Mouse (Mus musculus) lung, postnatal 0 days (tissue): ENCODE measurements around the gene Hmgn2. TPM values are rescaled to one million over a fixed set of nuclear protein-coding genes. Genes with fewer than 3 reads are reported as not detected.

Source experiments
- ATAC-seq: fragments of 200-750 bp; cut with Nextera tagmentation; 2 replicates; pipeline ENCODE4 v1.8.0; 2017; ENCODE audit warnings: moderate library complexity
- DNase-seq: peaks from one replicate; pipeline ENCODE4 v3.0.0-alpha.2; 2016; ENCODE audit warnings: low spot score
- H3K27ac ChIP-seq: fragments of 300-500 bp; sonication (generic); 2 replicates; pipeline ENCODE4 v1.5.1; 2014; ENCODE audit warnings: antibody characterized with exemption, mild to moderate bottlenecking, low read length, mixed read lengths
- H3K27me3 ChIP-seq: fragments of 300-500 bp; sonication (generic); replicated peaks from 2 replicates; pipeline ENCODE4 v1.6.1; 2014; ENCODE audit warnings: low read length, mixed read lengths; ENCODE audit not compliant: insufficient read depth
- H3K36me3 ChIP-seq: fragments of 300-500 bp; sonication (generic); 2 replicates; pipeline ENCODE4 v1.6.1; 2014; ENCODE audit warnings: low read length, mixed read lengths; ENCODE audit not compliant: insufficient read depth
- H3K4me1 ChIP-seq: fragments of 300-500 bp; sonication (generic); 2 replicates; pipeline ENCODE4 v1.6.1; 2014; ENCODE audit warnings: antibody characterized with exemption, low read depth, low read length, mixed read lengths; ENCODE audit not compliant: insufficient read depth
- H3K4me2 ChIP-seq: fragments of 300-500 bp; sonication (generic); replicated peaks from 2 replicates; pipeline ENCODE4 v1.6.1; 2014; ENCODE audit warnings: low read depth, mild to moderate bottlenecking, low read length, moderate library complexity, mixed read lengths
- H3K4me3 ChIP-seq: fragments of 300-500 bp; sonication (generic); 2 replicates; pipeline ENCODE4 v1.5.1; 2014; ENCODE audit warnings: low read depth, low read length
- H3K9ac ChIP-seq: fragments of 300-500 bp; sonication (generic); replicated peaks from 2 replicates; pipeline ENCODE4 v1.6.1; 2014; ENCODE audit warnings: low read depth, mild to moderate bottlenecking
- H3K9me3 ChIP-seq: fragments of 300-500 bp; sonication (generic); 2 replicates; pipeline ENCODE4 v1.6.1; 2016; ENCODE audit warnings: low read length, mixed read lengths
- CTCF ChIP-seq: IDR thresholded peaks from 2 replicates; pipeline ENCODE4 v1.5.1; 2016; ENCODE audit warnings: antibody characterized with exemption, mild to moderate bottlenecking
- EP300 ChIP-seq: IDR thresholded peaks from 2 replicates; pipeline ENCODE4 v1.6.1; 2016; ENCODE audit warnings: antibody characterized with exemption, mild to moderate bottlenecking, control low read depth
- WGBS: fragments of 180-500 bp; shearing (Covaris S2); extraction: QIAGEN DNeasy Blood & Tissue Kit; methylation state at CpG from one replicate; pipeline ENCODE4 v1.1.7; 2014; 5-methylcytosine and 5-hydroxymethylcytosine counted together
- polyA plus RNA-seq: library from polyadenylated mRNA; unstranded; fragments of >200 nt; fragmentation: Nextera tagmentation; extraction: Ambion mirVana; gene quantifications from 2 replicates; pipeline ENCODE4 v1.2.1, GENCODE M21; 2015

Gene Hmgn2
- polyA plus RNA-seq, 1 experiment from 2014 or later: 456 TPM

- peaks cover 7% of the 10 kb centered on the region; the same call in 1 of the 2 replicates for H3K27me3 ChIP-seq
- H3K9ac ChIP-seq: no peak overlapping the region
- DNase-seq (no peak), ATAC-seq (no peak)
- no peaks in the 10 kb centered on the region for H3K4me1 ChIP-seq
- no peaks in the 10 kb centered on the region for H3K36me3 ChIP-seq
- 9% methylated on average over 16 of the region's 16 CpGs for WGBS
- H3K9me3 ChIP-seq: no peaks in the 10 kb centered on the region
- H3K4me3 ChIP-seq: no peak overlapping the region
- H3K4me2 ChIP-seq: no peak overlapping the region
- TF ChIP-seq EP300: no peak
- no peak for TF ChIP-seq CTCF
- no peak overlapping the region for H3K27ac ChIP-seq
Observed at GRCm38 (mm10) chr4:134011450-134012414, 43.3 kb upstream of the Hmgn2 start.

- DNase-seq (no peak), ATAC-seq (no peak)
- Histone ChIP-seq H3K4me2 (no peak overlapping the region), H3K9ac (no peak overlapping the region), H3K4me1 (no peaks in the 10 kb centered on the region), H3K9me3 (no peaks in the 10 kb centered on the region), H3K27me3 (no peaks in the 10 kb centered on the region), H3K4me3 (no peak overlapping the region), H3K36me3 (no peaks in the 10 kb centered on the region), H3K27ac (no peak overlapping the region)
- TF ChIP-seq CTCF (no peak), EP300 (no peak)
- 51% methylated on average over 6 of the region's 6 CpGs for WGBS
Observed at GRCm38 (mm10) chr4:134009709-134010108, 41.3 kb upstream of the Hmgn2 start.

- Histone ChIP-seq H3K27me3 (no peaks in the 10 kb centered on the region), H3K36me3 (no peaks in the 10 kb centered on the region), H3K9ac (no peak overlapping the region), H3K27ac (no peak overlapping the region), H3K9me3 (no peaks in the 10 kb centered on the region), H3K4me2 (no peak overlapping the region), H3K4me1 (no peaks in the 10 kb centered on the region), H3K4me3 (no peak overlapping the region)
- DNase-seq (no peak), ATAC-seq (no peak)
- 65% methylated on average over 3 of the region's 3 CpGs for WGBS
- TF ChIP-seq EP300 (no peak), CTCF (no peak)
Observed at GRCm38 (mm10) chr4:134006845-134007244, 38.4 kb upstream of the Hmgn2 start.

- no peak for DNase-seq
- Histone ChIP-seq H3K9me3 (no peaks in the 10 kb centered on the region), H3K4me3 (no peak overlapping the region), H3K4me2 (no peak overlapping the region), H3K9ac (no peak overlapping the region), H3K27ac (no peak overlapping the region), H3K4me1 (no peaks in the 10 kb centered on the region), H3K36me3 (no peaks in the 10 kb centered on the region), H3K27me3 (no peaks in the 10 kb centered on the region)
- 78% methylated on average over 12 of the region's 12 CpGs for WGBS
- TF ChIP-seq CTCF: no peak
- no peak for TF ChIP-seq EP300
- no peak for ATAC-seq
Observed at GRCm38 (mm10) chr4:134005581-134006358, 37.3 kb upstream of the Hmgn2 start.

- ATAC-seq (no peak), DNase-seq (no peak)
- H3K36me3 ChIP-seq: no peaks in the 10 kb centered on the region
- H3K4me1 ChIP-seq: no peaks in the 10 kb centered on the region
- H3K27me3 ChIP-seq: no peaks in the 10 kb centered on the region
- TF ChIP-seq CTCF: no peak
- no peak for TF ChIP-seq EP300
- WGBS: 57% methylated on average over 5 of the region's 5 CpGs
- H3K4me3 ChIP-seq: no peak overlapping the region
- H3K27ac ChIP-seq: no peak overlapping the region
- no peak overlapping the region for H3K9ac ChIP-seq
- no peaks in the 10 kb centered on the region for H3K9me3 ChIP-seq
- H3K4me2 ChIP-seq: no peak overlapping the region
Observed at GRCm38 (mm10) chr4:134002903-134003302, 34.5 kb upstream of the Hmgn2 start.

- Histone ChIP-seq H3K4me3 (no peak overlapping the region), H3K27ac (no peak overlapping the region), H3K27me3 (no peaks in the 10 kb centered on the region), H3K4me1 (no peaks in the 10 kb centered on the region), H3K4me2 (no peak overlapping the region), H3K9me3 (no peaks in the 10 kb centered on the region), H3K36me3 (no peaks in the 10 kb centered on the region), H3K9ac (no peak overlapping the region)
- DNase-seq (no peak), ATAC-seq (no peak)
- 56% methylated on average over 4 of the region's 4 CpGs for WGBS
- TF ChIP-seq CTCF (no peak), EP300 (no peak)
Observed at GRCm38 (mm10) chr4:134002246-134002645, 33.8 kb upstream of the Hmgn2 start.
